In the genomic region with DNA sequence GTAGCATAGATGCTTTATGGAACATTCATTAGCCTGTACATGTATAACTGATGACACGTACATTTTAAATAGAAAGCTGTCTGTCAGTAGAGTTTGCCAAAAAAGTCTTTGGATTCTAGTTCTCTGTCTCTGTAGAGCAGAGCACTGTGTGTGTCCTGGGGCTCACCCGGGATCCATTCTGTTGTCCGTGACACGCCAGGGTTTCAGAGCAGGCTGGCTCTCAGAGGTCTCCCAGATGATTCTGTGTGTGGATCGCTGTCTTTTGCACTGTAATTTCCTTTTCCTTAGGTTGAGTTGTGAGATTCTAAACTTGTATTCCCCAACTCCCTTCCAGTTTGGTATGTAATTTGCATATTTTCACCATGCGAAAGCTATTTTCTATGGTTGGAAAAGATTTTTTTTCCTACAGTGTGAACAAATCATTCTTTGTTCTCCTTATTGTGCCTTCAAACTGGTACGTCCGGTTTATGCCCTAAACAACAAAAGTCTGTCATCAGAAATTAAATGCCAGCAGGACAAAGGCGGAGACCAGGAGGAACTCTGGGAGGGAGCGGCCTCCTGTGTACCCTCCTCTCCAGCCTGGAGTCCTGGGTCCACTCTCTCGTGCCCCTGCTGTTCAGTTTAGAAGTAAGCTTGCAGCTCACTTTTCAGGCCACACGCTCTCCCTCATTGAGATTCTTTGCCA, we compare ENCODE assay signal across 11 mouse cellular contexts. TPM values are rescaled to one million over a fixed set of nuclear protein-coding genes. Genes with fewer than 3 reads are reported as not detected.
DNase-seq lines count a peak whose midpoint lies in the region; ATAC-seq lines count a peak whose summit lies in the region.
"Had no signal": no experiment of that assay in that cellular context is flagged by ENCODE, and none has a peak within 500 bp of the region (broad histone marks: within the 10 kb centered on the region; RNA-seq: fewer than 3 reads in every experiment).

No protein-coding gene starts in this region.

- ATAC-seq in heart, embryonic 12.5 days (ENCODE audit: insufficient number of reproducible peaks, low FRiP score): no peak
- no peak for ATAC-seq in hindbrain, embryonic 13.5 days (ENCODE audit: low FRiP score)
- ATAC-seq in erythroid progenitor cell, adult 5-6 weeks (replicated peaks; ENCODE audit: low FRiP score, poor library complexity, severe bottlenecking): no peak
- no peak for ATAC-seq in megakaryocyte-erythroid progenitor cell, adult 5-6 weeks (replicated peaks; ENCODE audit: low FRiP score, low TSS enrichment, poor library complexity, severe bottlenecking)

- no peak overlapping the region for H3K27ac ChIP-seq in heart, embryonic 12.5 days (ENCODE audit: poor library complexity, severe bottlenecking)
- peak overlapping the region; percentile 25; the same call in 1 of the 2 replicates for H3K27ac ChIP-seq in hindbrain, embryonic 13.5 days
- H3K27ac ChIP-seq: macrophage had no signal

- WGBS in heart, embryonic 12.5 days: 69% methylated on average over 12 of the region's 12 CpGs
- 39% methylated on average over 12 of the region's 12 CpGs for WGBS in hindbrain, embryonic 13.5 days

- no peak overlapping the region for H3K4me2 ChIP-seq in heart, embryonic 12.5 days
- no peak overlapping the region for H3K4me2 ChIP-seq in hindbrain, embryonic 13.5 days

- no peak overlapping the region for H3K9ac ChIP-seq in heart, embryonic 12.5 days
- H3K9ac ChIP-seq in hindbrain, embryonic 13.5 days: no peak overlapping the region

- H3K9me3 ChIP-seq in heart, embryonic 12.5 days (replicated peaks): no peaks in the 10 kb centered on the region
- no peaks in the 10 kb centered on the region for H3K9me3 ChIP-seq in hindbrain, embryonic 13.5 days
- H3K9me3 ChIP-seq: G1E had no signal

- no peaks in the 10 kb centered on the region for H3K4me1 ChIP-seq in heart, embryonic 12.5 days (replicated peaks)
- H3K4me1 ChIP-seq in hindbrain, embryonic 13.5 days (replicated peaks): peaks cover 7% of the 10 kb centered on the region

- H3K36me3 ChIP-seq in heart, embryonic 12.5 days: no peaks in the 10 kb centered on the region
- no peaks in the 10 kb centered on the region for H3K36me3 ChIP-seq in hindbrain, embryonic 13.5 days

- peak; percentile 13 for DNase-seq in heart, adult 8-10 months (ENCODE audit: low spot score)
- DNase-seq in WW6 (ENCODE audit: low read depth, low spot score): peak; percentile 34
- peak; percentile 49 for DNase-seq in lung, postnatal 25 days (ENCODE audit: low spot score)
- no peak for DNase-seq in thymus, adult 18-20 months
- DNase-seq: thymus, postnatal 25 days had no signal

- no peak overlapping the region for H3K4me3 ChIP-seq in heart, embryonic 12.5 days
- no peak overlapping the region for H3K4me3 ChIP-seq in hindbrain, embryonic 13.5 days

- no peaks in the 10 kb centered on the region for H3K27me3 ChIP-seq in heart, embryonic 12.5 days (replicated peaks)
- H3K27me3 ChIP-seq in hindbrain, embryonic 13.5 days: no peaks in the 10 kb centered on the region

RNA-seq across cellular contexts. Expression of gene Bcas3, which starts 39.4 kb away (rescaled TPM):
- 10 to 100 TPM; 35.3 to 44.4 (median 42.9) TPM for total RNA-seq in heart, adult 8-10 months (2022)
- polyA plus RNA-seq in heart, embryonic 12.5 days (2016; fragmentation: Nextera tagmentation; extraction: Ambion mirVana): 16.1 and 20.6 TPM in 2 replicates
- 33.0 and 34.0 TPM in 2 replicates for polyA plus RNA-seq in hindbrain, embryonic 13.5 days (2015; fragmentation: Nextera tagmentation; extraction: Ambion mirVana)
- total RNA-seq in erythroid progenitor cell, adult 5-6 weeks (2015; ENCODE audit: low replicate concordance): 45.0 and 60.8 TPM in 2 replicates
- 28.0 and 35.8 TPM in 2 replicates for total RNA-seq in erythroid progenitor cell, adult 5-6 weeks (2017; ENCODE audit: low replicate concordance)
- total RNA-seq in megakaryocyte-erythroid progenitor cell, adult 5-6 weeks (2014; fragmentation: Nextera tagmentation): 59.0 and 64.0 TPM in 2 replicates
- total RNA-seq in megakaryocyte-erythroid progenitor cell, adult 5-6 weeks (2017): 22.6 and 23.7 TPM in 2 replicates

Comparison
In these comparisons a context has a peak if more than half of its experiments do, and no peak if none do; other contexts are left out.
1. DNase-seq: peak in heart, adult 8-10 months (single experiment), WW6 (single experiment) and lung, postnatal 25 days (single experiment); none in thymus, adult 18-20 months (0 of 2).